Mouse (Mus musculus) lung, postnatal 4 days (tissue): Measurements from ENCODE around the gene Rcan1.

Experiments used
- DNase-seq, 2 experiments: peaks; one replicate each; pipeline ENCODE4 v3.0.0; 2021

Rcan1 gene

GRCm38 (mm10) chr16:92397745-92398573 lies 72.7 kb downstream of the Rcan1 start:
- peak; percentile 55 to 72 for DNase-seq

GRCm38 (mm10) chr16:92393732-92394131 lies 76.9 kb downstream of the Rcan1 start:
- DNase-seq: no peak

GRCm38 (mm10) chr16:92387692-92388091 lies 83.0 kb downstream of the Rcan1 start:
- no peak for DNase-seq

GRCm38 (mm10) chr16:92385062-92385461 lies 85.6 kb downstream of the Rcan1 start:
- peak; percentile 72 to 84 for DNase-seq

- DNase-seq: no peak
Observed at GRCm38 (mm10) chr16:92383412-92383811, 87.3 kb downstream of the Rcan1 start.

- no peak for DNase-seq
Observed at GRCm38 (mm10) chr16:92382508-92382907, 88.2 kb downstream of the Rcan1 start.

GRCm38 (mm10) chr16:92381092-92381491 lies 89.6 kb downstream of the Rcan1 start:
- no peak for DNase-seq

GRCm38 (mm10) chr16:92376976-92377375 lies 93.7 kb downstream of the Rcan1 start:
- no peak for DNase-seq

GRCm38 (mm10) chr16:92371623-92372022 lies 99.0 kb downstream of the Rcan1 start:
- no peak for DNase-seq

- peak in 1 of 2 experiments; percentile 37 for DNase-seq
Observed at GRCm38 (mm10) chr16:92369260-92369659, 101.4 kb downstream of the Rcan1 start.

- DNase-seq: no peak
Observed at GRCm38 (mm10) chr16:92365477-92365876, 105.2 kb downstream of the Rcan1 start.

- no peak for DNase-seq
Observed at GRCm38 (mm10) chr16:92360711-92361110, 110.0 kb downstream of the Rcan1 start.

GRCm38 (mm10) chr16:92359229-92359628 lies 111.4 kb downstream of the Rcan1 start, which contains the start of gene Kcne1:
Gene Kcne1 (minus strand): TSS chr16:92359468.
- DNase-seq: no peak

GRCm38 (mm10) chr16:92358734-92359133 lies 111.9 kb downstream of the Rcan1 start:
- DNase-seq: no peak

- DNase-seq: no peak
Observed at GRCm38 (mm10) chr16:92357566-92357965, 113.1 kb downstream of the Rcan1 start.

GRCm38 (mm10) chr16:92357023-92357422 lies 113.6 kb downstream of the Rcan1 start:
- DNase-seq: no peak

GRCm38 (mm10) chr16:92355982-92356381 lies 114.7 kb downstream of the Rcan1 start:
- no peak for DNase-seq

GRCm38 (mm10) chr16:92355366-92355765 lies 115.3 kb downstream of the Rcan1 start:
- no peak for DNase-seq

GRCm38 (mm10) chr16:92353897-92354296 lies 116.8 kb downstream of the Rcan1 start:
- DNase-seq: no peak

GRCm38 (mm10) chr16:92353295-92353694 lies 117.4 kb downstream of the Rcan1 start:
- DNase-seq: no peak

GRCm38 (mm10) chr16:92348941-92349340 lies 121.7 kb downstream of the Rcan1 start:
- peak; percentile 24 to 56 for DNase-seq

GRCm38 (mm10) chr16:92346297-92346916 lies 124.3 kb downstream of the Rcan1 start:
- DNase-seq: no peak

GRCm38 (mm10) chr16:92345177-92345576 lies 125.5 kb downstream of the Rcan1 start:
- peak; percentile 15 to 32 for DNase-seq
